Mouse (Mus musculus): ENCODE measurements around the gene Vgll4. TPM values are rescaled to one million over a fixed set of nuclear protein-coding genes. Genes with fewer than 3 reads are reported as not detected.

Gene Vgll4
- 39.4 and 42.5 TPM in 2 replicates for polyA plus RNA-seq (2021; fragmentation: Nextera tagmentation)
- long read RNA-seq, experiment 1, transcript Vgll4-201 (5 exons, 2,028 nt) = major isoform, 23 of 44 reads
- long read RNA-seq, experiment 1, partial matches to known transcripts = 0 of 44 reads
- long read RNA-seq, experiment 1, other reads (novel, unspliced or antisense) = 16 of 44 reads
- long read RNA-seq, experiment 2, transcript Vgll4-201 (5 exons, 2,028 nt) = minor isoform, 8 of 44 reads
- long read RNA-seq, experiment 2, transcript Vgll4-205 (4 exons, 2,198 nt) = minor isoform, 5 of 44 reads
- long read RNA-seq, experiment 2, transcript Vgll4-204 (6 exons, 1,023 nt) = major isoform, 10 of 44 reads
- long read RNA-seq, experiment 2, partial matches to known transcripts = 2 of 44 reads
- long read RNA-seq, experiment 2, other reads (novel, unspliced or antisense) = 18 of 44 reads

GRCm38 (mm10) chr6:114969213-114970120, at the start of gene Vgll4:
Vgll4 (minus strand) TSS chr6:114969994.

Other genes starting within 250 kb of the Vgll4 start
- gene Tamm41, start 67.9 kb upstream of the Vgll4 start, polyA plus RNA-seq (2021; fragmentation: Nextera tagmentation) = 19.6 and 24.2 TPM in 2 replicates
- gene Syn2, start 164.9 kb upstream of the Vgll4 start, polyA plus RNA-seq (2021; fragmentation: Nextera tagmentation) = 78.4 and 275 TPM in 2 replicates

Data from left cerebral cortex, adult 6 months (tissue).